ENCODE assay signal across 22 mouse cellular contexts in genomic region chr17:12275756-12276155, GRCm38 (mm10). TPM values are rescaled to one million over a fixed set of nuclear protein-coding genes. Genes with fewer than 3 reads are reported as not detected.
A peak's percentile ranks its signal among the peaks of the same experiment; 100 is the strongest.
DNase-seq lines count a peak whose midpoint lies in the region; ATAC-seq and TF ChIP-seq lines count a peak whose summit lies in the region.
"Had no signal": no experiment of that assay in that cellular context is flagged by ENCODE, and none has a peak within 500 bp of the region (broad histone marks: within the 10 kb centered on the region; RNA-seq: fewer than 3 reads in every experiment).

No protein-coding gene starts in this region.

- no peak for TF ChIP-seq CTCF in layer of hippocampus, adult 2 months (conservative IDR thresholded peaks at IDR 0.05)

- peak; percentile 18; the same call in 1 of the 2 replicates for ATAC-seq in frontal cortex, adult (ENCODE audit: low TSS enrichment)
- ATAC-seq: forebrain, embryonic 15.5 days; hindbrain, embryonic 16.5 days; intestine, postnatal 0 days; midbrain, embryonic 16.5 days had no signal

- H3K4me3 ChIP-seq in layer of hippocampus, adult 2 months: no peak overlapping the region
- H3K4me3 ChIP-seq: forebrain, embryonic 15.5 days; heart, embryonic 13.5 days; kidney, embryonic 15.5 days; limb, embryonic 12.5 days; liver, embryonic 13.5 days had no signal

- DNase-seq in frontal cortex, postnatal 14 days (ENCODE audit: low spot score in 2 of 2): no peak
- peak; percentile 83 for DNase-seq in 3T3-L1 (ENCODE audit: low read depth, low spot score)
- peak; percentile 16 for DNase-seq in adrenal gland, adult 8-10 months
- DNase-seq in induced T-regulatory cell, adult 2 months (ENCODE audit: low read depth): peak; percentile 32
- DNase-seq in layer of hippocampus, adult 2 months (ENCODE audit: low spot score in 2 of 2): no peak
- no peak for DNase-seq in liver
- DNase-seq: B cell, adult 2 months; cerebellum, adult 9-11 months; liver, embryonic 13.5 days; lung, embryonic 14.5 days; lung, postnatal 36 days; right cerebral cortex, postnatal 4 days; thymus, postnatal 14 days had no signal

- no peak overlapping the region for H3K27ac ChIP-seq in layer of hippocampus, adult 2 months
- H3K27ac ChIP-seq: forebrain, embryonic 15.5 days; heart, embryonic 13.5 days; kidney, embryonic 15.5 days; limb, embryonic 12.5 days; liver, embryonic 13.5 days; stomach, postnatal 0 days had no signal

RNA-seq across cellular contexts. Expression of gene Map3k4, which starts 42.8 kb away (rescaled TPM):
- 10 to 100 TPM; 25.3 to 39.6 (median 34.3) TPM for total RNA-seq in adrenal gland, adult 8-10 months (2022)
- 10 to 100 TPM; 72.4 to 73.8 TPM for total RNA-seq in layer of hippocampus, adult 2 months (2021)

Comparison
In these comparisons a context has a peak if more than half of its experiments do, and no peak if none do; other contexts are left out.
1. DNase-seq: peak in 3T3-L1 (single experiment), adrenal gland, adult 8-10 months (single experiment) and induced T-regulatory cell, adult 2 months (single experiment); none in frontal cortex, postnatal 14 days (0 of 2), layer of hippocampus, adult 2 months (0 of 2) and liver (single experiment).